Mouse (Mus musculus) ovary, postnatal 10 days (tissue): ENCODE measurements around the gene Btbd35f13.
"Not testable (repeated sequence)": the region's sequence is repeated elsewhere in the genome, so short reads cannot be mapped to it uniquely, and the experiment has no call there.

Experiments used
- DNase-seq: peaks from one replicate; pipeline ENCODE4 v3.0.0; 2022; ENCODE audit warnings: low spot score

Btbd35f13 gene

GRCm38 (mm10) chrX:33656872-33657271, at the start of gene Btbd35f13:
Gene Btbd35f13, plus strand, starts transcription at chrX:33657172.
- DNase-seq, result not testable (repeated sequence)

- not testable (repeated sequence) for DNase-seq
These were observed 45.3 kb downstream of the Btbd35f13 start, which contains the start of gene Btbd35f14 for GRCm38 (mm10) chrX:33702249-33702648. Gene Btbd35f14, minus strand, starts transcription at chrX:33702349.
